Mouse (Mus musculus) small intestine, adult 2 months (tissue): ENCODE results near the gene Ccdc157. TPM values are rescaled to one million over a fixed set of nuclear protein-coding genes. Genes with fewer than 3 reads are reported as not detected.
A peak's percentile ranks its signal among the peaks of the same experiment; 100 is the strongest.

Source experiments
- H3K27ac ChIP-seq: fragments of 200-500 bp; 2 replicates; pipeline ENCODE4 v1.5.1; 2012; ENCODE audit warnings: low read depth, low read length, control low read depth, inconsistent platforms; ENCODE audit not compliant: insufficient read depth
- H3K27me3 ChIP-seq: fragments of 200-500 bp; 2 replicates; pipeline ENCODE4 v1.6.1; 2012; ENCODE audit warnings: mild to moderate bottlenecking, moderate library complexity, low read length, inconsistent platforms; ENCODE audit not compliant: control insufficient read depth, insufficient read depth
- H3K36me3 ChIP-seq: fragments of 200-500 bp; 2 replicates; pipeline ENCODE4 v1.6.1; 2012; ENCODE audit warnings: mild to moderate bottlenecking, low read length, control low read depth, inconsistent platforms; ENCODE audit not compliant: control insufficient read depth, insufficient read depth
- H3K4me1 ChIP-seq: fragments of 200-500 bp; 2 replicates; pipeline ENCODE4 v1.6.1; 2012; ENCODE audit warnings: low read length, inconsistent platforms, mixed read lengths; ENCODE audit not compliant: control insufficient read depth, insufficient read depth, insufficient read length
- H3K4me3 ChIP-seq: fragments of 200-500 bp; 2 replicates; pipeline ENCODE4 v1.5.1; 2012; ENCODE audit warnings: low read depth, mild to moderate bottlenecking, control low read depth, inconsistent platforms, low read length, moderate library complexity
- CTCF ChIP-seq: fragments of 200-500 bp; IDR thresholded peaks from 2 replicates; pipeline ENCODE4 v1.5.1; 2012; ENCODE audit warnings: low read depth, mild to moderate bottlenecking, control low read depth, inconsistent platforms, low read length, moderate library complexity, mixed read lengths; ENCODE audit not compliant: insufficient replicate concordance, insufficient read length; ENCODE audit errors: extremely low read depth
- POLR2A ChIP-seq: fragments of 200-500 bp; IDR thresholded peaks from 2 replicates; pipeline ENCODE4 v1.6.1; 2012; ENCODE audit warnings: low read depth, mild to moderate bottlenecking, control low read depth, inconsistent platforms, low read length, moderate library complexity
- WGBS: fragments of 180-500 bp; shearing (Covaris S2); methylation state at CpG from one replicate; pipeline ENCODE4 v1.1.7; 2018; 5-methylcytosine and 5-hydroxymethylcytosine counted together
- polyA plus RNA-seq: library from polyadenylated mRNA; depleted of rRNA; stranded (reverse); fragments of >200 nt; gene quantifications from 2 replicates; pipeline ENCODE4 v1.2.3, GENCODE M21; 2012

Ccdc157 gene
- polyA plus RNA-seq, 1 experiment: 2.1 TPM

GRCm38 (mm10) chr11:4177716-4178115 lies 17.6 kb upstream of the Ccdc157 start:
- 79% methylated on average over 4 of the region's 4 CpGs for WGBS
- Histone ChIP-seq H3K4me3 (no peak overlapping the region), H3K27me3 (no peaks in the 10 kb centered on the region), H3K27ac (no peak overlapping the region), H3K36me3 (peaks cover 89% of the 10 kb centered on the region), H3K4me1 (no peaks in the 10 kb centered on the region)
- no peak for TF ChIP-seq POLR2A
- no peak for TF ChIP-seq CTCF

- no peaks in the 10 kb centered on the region for H3K4me1 ChIP-seq
- WGBS: 71% methylated on average over 5 of the region's 5 CpGs
- no peak overlapping the region for H3K4me3 ChIP-seq
- no peak overlapping the region for H3K27ac ChIP-seq
- TF ChIP-seq CTCF: no peak
- TF ChIP-seq POLR2A: no peak
- peaks cover 95% of the 10 kb centered on the region for H3K36me3 ChIP-seq
- no peaks in the 10 kb centered on the region for H3K27me3 ChIP-seq
These were observed 14.5 kb upstream of the Ccdc157 start for GRCm38 (mm10) chr11:4174586-4174985.

- Histone ChIP-seq H3K27ac (no peak overlapping the region), H3K4me3 (no peak overlapping the region), H3K4me1 (0 out of 2 replicates have a peak, but pooled peaks cover 2% of the 10 kb centered on the region), H3K36me3 (peaks cover 71% of the 10 kb centered on the region), H3K27me3 (no peaks in the 10 kb centered on the region)
- TF ChIP-seq POLR2A (no peak), CTCF (no peak)
- WGBS: 75% methylated on average over 7 of the region's 7 CpGs
These were observed 6.5 kb upstream of the Ccdc157 start for GRCm38 (mm10) chr11:4166467-4167090.

- Histone ChIP-seq H3K4me3 (no peak overlapping the region), H3K36me3 (peaks cover 57% of the 10 kb centered on the region), H3K4me1 (peaks cover 4% of the 10 kb centered on the region; the same call in 1 of the 2 replicates), H3K27ac (no peak overlapping the region), H3K27me3 (no peaks in the 10 kb centered on the region)
- 82% methylated on average over 2 of the region's 2 CpGs for WGBS
- TF ChIP-seq CTCF (no peak), POLR2A (no peak)
These were observed 4.6 kb upstream of the Ccdc157 start for GRCm38 (mm10) chr11:4164701-4165100.

GRCm38 (mm10) chr11:4160758-4161480 lies 826 bp upstream of the Ccdc157 start:
- Histone ChIP-seq H3K4me3 (peak overlapping the region; percentile 87), H3K36me3 (peaks cover 25% of the 10 kb centered on the region), H3K4me1 (peaks cover 4% of the 10 kb centered on the region; the same call in 1 of the 2 replicates), H3K27me3 (no peaks in the 10 kb centered on the region), H3K27ac (peak overlapping the region; percentile 75)
- TF ChIP-seq CTCF (no peak), POLR2A (no peak)
- WGBS: 3% methylated on average over 15 of the region's 15 CpGs

- TF ChIP-seq POLR2A (no peak), CTCF (no peak)
- H3K27ac ChIP-seq: no peak overlapping the region
- no peaks in the 10 kb centered on the region for H3K27me3 ChIP-seq
- 51% methylated on average over 3 of the region's 3 CpGs for WGBS
- peaks cover 4% of the 10 kb centered on the region; the same call in 1 of the 2 replicates for H3K4me1 ChIP-seq
- H3K36me3 ChIP-seq: peaks cover 10% of the 10 kb centered on the region
- H3K4me3 ChIP-seq: no peak overlapping the region
These were observed 1.4 kb downstream of the Ccdc157 start for GRCm38 (mm10) chr11:4158676-4159075.

GRCm38 (mm10) chr11:4155641-4156040 lies 4.5 kb downstream of the Ccdc157 start:
- Histone ChIP-seq H3K36me3 (no peaks in the 10 kb centered on the region), H3K27ac (no peak overlapping the region), H3K4me3 (no peak overlapping the region), H3K4me1 (no peaks in the 10 kb centered on the region), H3K27me3 (no peaks in the 10 kb centered on the region)
- 80% methylated on average over 5 of the region's 5 CpGs for WGBS
- TF ChIP-seq CTCF: no peak
- no peak for TF ChIP-seq POLR2A
